Mouse (Mus musculus): ENCODE measurements around the gene Taf1c. TPM values are rescaled to one million over a fixed set of nuclear protein-coding genes. Genes with fewer than 3 reads are reported as not detected.

Taf1c gene
- polyA plus RNA-seq, 1 experiment = 109 TPM

DNA sequence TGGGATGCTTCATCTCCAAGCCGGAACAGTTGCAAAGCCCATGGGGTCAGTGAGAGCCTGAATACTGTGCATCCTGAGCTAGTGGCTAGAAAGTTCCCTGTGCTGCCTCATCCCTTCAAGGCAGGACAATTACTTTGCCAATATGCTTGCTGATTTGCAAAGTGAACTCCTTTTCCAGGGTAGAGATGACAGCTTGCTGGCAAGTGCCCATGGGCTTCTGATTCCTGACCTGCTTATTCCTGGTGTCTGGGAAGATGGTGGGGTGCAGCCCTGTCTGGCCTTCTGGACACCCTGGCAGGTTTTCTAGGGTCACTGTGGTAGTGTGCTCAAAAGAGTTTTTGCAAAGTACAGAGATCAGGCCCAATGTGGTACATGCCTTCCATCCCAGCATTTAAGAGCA is 37.9 kb upstream of the Taf1c start:
- no peak overlapping the region for H3K4me3 ChIP-seq (ENCODE audit: control insufficient read depth, insufficient read depth, low read length)
- DNase-seq = no peak
- WGBS = 97% methylated on average over 1 of the region's 1 CpGs
- H3K36me3 ChIP-seq (ENCODE audit: control insufficient read depth, insufficient read depth, low read length) = no peaks in the 10 kb centered on the region
- no peak overlapping the region for H3K27ac ChIP-seq (ENCODE audit: control insufficient read depth, insufficient read depth, low read length)
- no peaks in the 10 kb centered on the region for H3K27me3 ChIP-seq (ENCODE audit: control insufficient read depth, insufficient read depth, low read length)
- H3K4me1 ChIP-seq (replicated peaks; ENCODE audit: control insufficient read depth, insufficient read depth, low read length) = no peaks in the 10 kb centered on the region
- TF ChIP-seq POLR2A (IDR thresholded peaks at IDR 0.05; ENCODE audit: control insufficient read depth, extremely low read depth, insufficient read depth, low read length, poor library complexity) (no peak), CTCF (IDR thresholded peaks at IDR 0.05; ENCODE audit: borderline replicate concordance, control insufficient read depth, extremely low read depth, insufficient read depth, low read length, poor library complexity) (no peak)

DNA sequence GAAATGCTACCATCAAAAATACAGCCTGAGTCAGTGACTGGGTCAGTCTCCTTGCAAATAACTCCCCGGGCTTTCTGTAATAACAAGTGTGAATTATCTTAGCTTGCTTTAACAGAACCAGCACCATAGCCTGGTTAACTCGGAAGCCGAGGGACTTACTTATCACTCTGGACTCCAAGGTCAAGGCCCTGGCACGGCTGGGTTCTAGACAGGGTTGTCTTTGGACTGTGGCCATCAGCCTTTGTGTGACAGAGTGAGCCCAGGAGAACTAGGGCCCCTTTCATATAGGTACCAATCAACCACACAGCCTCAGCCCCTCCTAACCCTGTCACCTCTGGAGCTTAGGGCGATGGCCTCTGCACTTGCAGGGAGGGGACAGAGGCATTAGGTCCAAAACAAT is 36.0 kb upstream of the Taf1c start:
- Histone ChIP-seq H3K27me3 (ENCODE audit: control insufficient read depth, insufficient read depth, low read length) (no peaks in the 10 kb centered on the region), H3K27ac (ENCODE audit: control insufficient read depth, insufficient read depth, low read length) (no peak overlapping the region), H3K4me1 (replicated peaks; ENCODE audit: control insufficient read depth, insufficient read depth, low read length) (no peaks in the 10 kb centered on the region), H3K36me3 (ENCODE audit: control insufficient read depth, insufficient read depth, low read length) (no peaks in the 10 kb centered on the region), H3K4me3 (ENCODE audit: control insufficient read depth, insufficient read depth, low read length) (no peak overlapping the region)
- TF ChIP-seq POLR2A (IDR thresholded peaks at IDR 0.05; ENCODE audit: control insufficient read depth, extremely low read depth, insufficient read depth, low read length, poor library complexity) (no peak), CTCF (IDR thresholded peaks at IDR 0.05; ENCODE audit: borderline replicate concordance, control insufficient read depth, extremely low read depth, insufficient read depth, low read length, poor library complexity) (no peak)
- WGBS = 86% methylated on average over 5 of the region's 5 CpGs
- DNase-seq = no peak

DNA sequence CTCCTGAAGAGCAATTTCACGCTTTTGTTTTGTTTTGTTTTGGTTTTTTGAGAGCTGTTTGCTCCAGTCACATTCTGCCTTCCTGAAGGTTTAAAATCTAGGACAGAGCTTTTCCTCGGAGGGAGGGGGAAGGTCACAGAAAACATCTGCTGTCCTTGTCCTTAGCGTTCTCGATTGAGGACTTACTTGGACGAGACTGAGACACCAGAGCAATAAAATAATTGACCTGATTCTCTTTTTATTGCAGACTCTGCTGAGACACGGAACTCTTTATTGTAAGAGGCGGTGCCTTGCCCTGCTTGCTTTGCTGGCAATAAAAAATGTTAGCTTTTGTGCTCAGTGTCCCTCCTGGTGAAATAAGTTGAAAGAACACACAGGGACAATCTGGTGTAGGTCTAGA is 34.8 kb upstream of the Taf1c start:
- H3K4me3 ChIP-seq (ENCODE audit: control insufficient read depth, insufficient read depth, low read length) = no peak overlapping the region
- no peaks in the 10 kb centered on the region; the same call in 1 of the 2 replicates for H3K27me3 ChIP-seq (ENCODE audit: control insufficient read depth, insufficient read depth, low read length)
- no peak for TF ChIP-seq CTCF (IDR thresholded peaks at IDR 0.05; ENCODE audit: borderline replicate concordance, control insufficient read depth, extremely low read depth, insufficient read depth, low read length, poor library complexity)
- no peak for TF ChIP-seq POLR2A (IDR thresholded peaks at IDR 0.05; ENCODE audit: control insufficient read depth, extremely low read depth, insufficient read depth, low read length, poor library complexity)
- no peak for DNase-seq
- no peak overlapping the region for H3K27ac ChIP-seq (ENCODE audit: control insufficient read depth, insufficient read depth, low read length)
- WGBS = 69% methylated on average over 7 of the region's 7 CpGs
- H3K4me1 ChIP-seq (replicated peaks; ENCODE audit: control insufficient read depth, insufficient read depth, low read length) = no peaks in the 10 kb centered on the region
- no peaks in the 10 kb centered on the region for H3K36me3 ChIP-seq (ENCODE audit: control insufficient read depth, insufficient read depth, low read length)

DNA sequence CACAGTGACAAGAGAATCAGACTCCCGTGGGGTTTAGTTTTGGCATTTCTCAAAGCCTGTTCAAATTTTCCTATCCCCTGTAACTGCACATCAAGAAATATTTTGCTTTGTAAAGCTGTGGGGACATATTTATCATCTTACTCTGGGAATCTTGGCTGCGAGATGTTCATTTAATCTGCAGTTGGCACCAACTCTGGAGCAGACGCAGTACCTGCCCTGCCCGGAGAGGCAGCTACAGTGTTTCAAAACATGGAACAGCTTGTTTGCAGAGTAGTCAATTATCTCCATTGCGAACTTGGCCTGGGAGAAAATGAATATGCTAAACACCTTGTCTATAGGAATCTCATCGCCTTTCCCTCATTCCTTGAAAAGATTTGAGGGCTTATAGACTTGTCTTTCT is 33.2 kb upstream of the Taf1c start:
- Histone ChIP-seq H3K27ac (ENCODE audit: control insufficient read depth, insufficient read depth, low read length) (no peak overlapping the region), H3K4me3 (ENCODE audit: control insufficient read depth, insufficient read depth, low read length) (no peak overlapping the region), H3K27me3 (ENCODE audit: control insufficient read depth, insufficient read depth, low read length) (no peaks in the 10 kb centered on the region; the same call in 1 of the 2 replicates), H3K4me1 (replicated peaks; ENCODE audit: control insufficient read depth, insufficient read depth, low read length) (no peaks in the 10 kb centered on the region), H3K36me3 (ENCODE audit: control insufficient read depth, insufficient read depth, low read length) (no peaks in the 10 kb centered on the region)
- 94% methylated on average over 6 of the region's 6 CpGs for WGBS
- TF ChIP-seq POLR2A (IDR thresholded peaks at IDR 0.05; ENCODE audit: control insufficient read depth, extremely low read depth, insufficient read depth, low read length, poor library complexity) (no peak), CTCF (IDR thresholded peaks at IDR 0.05; ENCODE audit: borderline replicate concordance, control insufficient read depth, extremely low read depth, insufficient read depth, low read length, poor library complexity) (no peak)
- no peak for DNase-seq

DNA sequence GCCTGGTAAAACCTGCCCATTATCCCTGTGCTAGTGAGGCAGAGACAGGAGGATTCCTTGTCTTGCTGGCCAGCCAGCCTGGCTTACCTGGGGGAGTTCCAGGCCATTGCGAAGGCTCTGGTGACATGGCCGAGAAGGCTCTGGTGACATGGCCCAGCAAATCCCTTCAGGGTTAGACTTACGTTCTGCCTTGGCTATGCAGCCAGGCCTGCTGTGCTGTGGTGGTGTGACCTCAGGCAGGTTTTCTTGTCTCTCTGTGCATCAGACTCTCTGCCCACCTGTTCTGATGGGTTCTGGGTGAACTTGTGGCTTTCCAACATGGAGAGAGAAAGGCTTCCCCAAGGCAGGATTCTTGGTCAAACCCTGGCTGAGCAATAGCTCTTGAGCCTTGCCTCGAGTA is 32.4 kb upstream of the Taf1c start:
- Histone ChIP-seq H3K4me3 (ENCODE audit: control insufficient read depth, insufficient read depth, low read length) (no peak overlapping the region), H3K27ac (ENCODE audit: control insufficient read depth, insufficient read depth, low read length) (no peak overlapping the region), H3K27me3 (ENCODE audit: control insufficient read depth, insufficient read depth, low read length) (no peaks in the 10 kb centered on the region; the same call in 1 of the 2 replicates), H3K36me3 (ENCODE audit: control insufficient read depth, insufficient read depth, low read length) (no peaks in the 10 kb centered on the region), H3K4me1 (replicated peaks; ENCODE audit: control insufficient read depth, insufficient read depth, low read length) (no peaks in the 10 kb centered on the region)
- TF ChIP-seq CTCF (IDR thresholded peaks at IDR 0.05; ENCODE audit: borderline replicate concordance, control insufficient read depth, extremely low read depth, insufficient read depth, low read length, poor library complexity) (no peak), POLR2A (IDR thresholded peaks at IDR 0.05; ENCODE audit: control insufficient read depth, extremely low read depth, insufficient read depth, low read length, poor library complexity) (no peak)
- 96% methylated on average over 4 of the region's 4 CpGs for WGBS
- no peak for DNase-seq

DNA sequence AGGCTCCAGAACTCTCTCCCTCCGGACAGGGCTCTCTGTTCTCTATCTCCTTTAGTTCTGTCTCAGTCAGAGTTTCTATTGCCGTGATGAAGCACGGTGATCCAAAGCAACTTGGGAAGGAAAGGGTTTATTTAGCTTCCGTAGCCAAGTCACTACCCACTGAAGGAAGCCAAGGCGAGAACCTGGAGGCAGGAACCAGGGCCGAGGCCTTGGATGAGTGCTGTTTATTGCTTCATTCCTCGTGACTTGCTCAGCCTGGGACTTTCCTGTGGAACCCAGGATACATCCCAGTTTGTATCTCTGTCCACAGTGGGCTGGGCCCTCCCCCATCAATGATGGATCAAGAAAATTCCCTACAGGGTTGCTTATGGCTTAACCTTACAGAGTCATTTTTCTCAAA is 31.7 kb upstream of the Taf1c start:
- Histone ChIP-seq H3K27me3 (ENCODE audit: control insufficient read depth, insufficient read depth, low read length) (no peaks in the 10 kb centered on the region; the same call in 1 of the 2 replicates), H3K4me1 (replicated peaks; ENCODE audit: control insufficient read depth, insufficient read depth, low read length) (no peaks in the 10 kb centered on the region), H3K36me3 (ENCODE audit: control insufficient read depth, insufficient read depth, low read length) (no peaks in the 10 kb centered on the region), H3K27ac (ENCODE audit: control insufficient read depth, insufficient read depth, low read length) (no peak overlapping the region), H3K4me3 (ENCODE audit: control insufficient read depth, insufficient read depth, low read length) (no peak overlapping the region)
- 74% methylated on average over 7 of the region's 7 CpGs for WGBS
- no peak for DNase-seq
- no peak for TF ChIP-seq CTCF (IDR thresholded peaks at IDR 0.05; ENCODE audit: borderline replicate concordance, control insufficient read depth, extremely low read depth, insufficient read depth, low read length, poor library complexity)
- no peak for TF ChIP-seq POLR2A (IDR thresholded peaks at IDR 0.05; ENCODE audit: control insufficient read depth, extremely low read depth, insufficient read depth, low read length, poor library complexity)

DNA sequence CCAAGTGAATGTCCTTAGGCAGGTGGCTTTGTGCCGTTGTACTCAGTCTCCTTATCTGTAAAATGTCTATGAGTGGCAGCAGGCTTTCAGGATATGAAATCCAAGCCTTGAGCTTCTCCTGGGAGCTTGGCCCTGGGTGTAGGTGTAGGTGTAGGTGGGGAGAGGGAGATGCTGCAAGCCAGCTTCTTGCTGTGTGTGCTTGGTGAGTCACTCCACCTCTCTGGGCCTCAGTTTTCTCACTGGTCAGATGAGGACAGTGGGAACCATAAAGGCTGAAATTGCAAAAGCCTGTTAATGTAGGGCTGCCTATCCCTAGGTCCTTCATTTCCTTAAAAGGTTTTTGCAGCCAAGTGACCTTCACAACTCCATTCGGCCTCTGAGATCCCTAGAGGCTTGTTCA is 30.9 kb upstream of the Taf1c start:
- no peak for TF ChIP-seq POLR2A (IDR thresholded peaks at IDR 0.05; ENCODE audit: control insufficient read depth, extremely low read depth, insufficient read depth, low read length, poor library complexity)
- no peak for TF ChIP-seq CTCF (IDR thresholded peaks at IDR 0.05; ENCODE audit: borderline replicate concordance, control insufficient read depth, extremely low read depth, insufficient read depth, low read length, poor library complexity)
- H3K27ac ChIP-seq (ENCODE audit: control insufficient read depth, insufficient read depth, low read length) = no peak overlapping the region
- DNase-seq = no peak
- H3K4me1 ChIP-seq (replicated peaks; ENCODE audit: control insufficient read depth, insufficient read depth, low read length) = no peaks in the 10 kb centered on the region
- H3K36me3 ChIP-seq (ENCODE audit: control insufficient read depth, insufficient read depth, low read length) = no peaks in the 10 kb centered on the region
- 79% methylated on average over 2 of the region's 2 CpGs for WGBS
- H3K4me3 ChIP-seq (ENCODE audit: control insufficient read depth, insufficient read depth, low read length) = no peak overlapping the region
- H3K27me3 ChIP-seq (ENCODE audit: control insufficient read depth, insufficient read depth, low read length) = no peaks in the 10 kb centered on the region; the same call in 1 of the 2 replicates
